Mouse (Mus musculus): ENCODE data around the gene Cep97. TPM values are rescaled to one million over a fixed set of nuclear protein-coding genes. Genes with fewer than 3 reads are reported as not detected.

Gene Cep97
- polyA plus RNA-seq, 1 experiment = 4.6 TPM

GRCm38 (mm10) chr16:55938761-55939160 lies 4.1 kb upstream of the Cep97 start:
- no peak overlapping the region for H3K4me3 ChIP-seq
- H3ac ChIP-seq (ENCODE audit: control insufficient read depth, insufficient read length) = no peak overlapping the region
- no peak overlapping the region for H3K4me2 ChIP-seq (ENCODE audit: low read depth)
- H3K36me3 ChIP-seq (ENCODE audit: control insufficient read depth, insufficient read depth) = no peaks in the 10 kb centered on the region
- no peaks in the 10 kb centered on the region for H3K27me3 ChIP-seq (ENCODE audit: control insufficient read depth, insufficient read depth, insufficient read length)
- no peak for TF ChIP-seq POLR2AphosphoS2 (IDR thresholded peaks at IDR 0.05; ENCODE audit: insufficient read length, low read depth)
- no peak for TF ChIP-seq REST (IDR thresholded peaks at IDR 0.05; ENCODE audit: insufficient read depth, insufficient read length)
- no peak for TF ChIP-seq MAX (IDR thresholded peaks at IDR 0.05; ENCODE audit: low read depth)
- TF ChIP-seq MYOD1 (IDR thresholded peaks at IDR 0.05; ENCODE audit: control insufficient read depth in 1 of 3, insufficient read length in 2 of 3, low read depth in 2 of 3) = no peak
- no peak for TF ChIP-seq E2F4 (IDR thresholded peaks at IDR 0.05; ENCODE audit: insufficient read depth)
- TF ChIP-seq TCF3 (IDR thresholded peaks at IDR 0.05; ENCODE audit: insufficient read length, low read depth) = no peak
- no peak for TF ChIP-seq CEBPB (IDR thresholded peaks at IDR 0.05; ENCODE audit: insufficient read depth, poor library complexity, severe bottlenecking)
- no peak for TF ChIP-seq TCF12 (IDR thresholded peaks at IDR 0.05; ENCODE audit: insufficient read depth, poor library complexity, severe bottlenecking)
- no peak for TF ChIP-seq MYOG (IDR thresholded peaks at IDR 0.05; ENCODE audit: control insufficient read depth in 1 of 3, insufficient read depth in 1 of 3, insufficient read length in 2 of 3, low read depth in 2 of 3)
- TF ChIP-seq POLR2A (IDR thresholded peaks at IDR 0.05; ENCODE audit: insufficient read length, low read depth) = no peak
- TF ChIP-seq SRF (IDR thresholded peaks at IDR 0.05; ENCODE audit: control insufficient read depth, insufficient read length, low read depth) = no peak
- no peak for TF ChIP-seq USF1 (IDR thresholded peaks at IDR 0.05; ENCODE audit: low read depth)
- H3K79me2 ChIP-seq (ENCODE audit: control insufficient read depth, insufficient read depth) = no peaks in the 10 kb centered on the region

- peak overlapping the region; percentile 94 for H3K4me3 ChIP-seq
- H3K4me2 ChIP-seq (ENCODE audit: low read depth) = peak overlapping the region; percentile 89
- H3ac ChIP-seq (ENCODE audit: control insufficient read depth, insufficient read length) = no peak overlapping the region
Measured at GRCm38 (mm10) chr16:55933681-55934343, 843 bp downstream of the Cep97 start.

GRCm38 (mm10) chr16:55924010-55924409 lies 10.6 kb downstream of the Cep97 start:
- TF ChIP-seq E2F4 (IDR thresholded peaks at IDR 0.05; ENCODE audit: insufficient read depth) = no peak
- TF ChIP-seq MYOG (IDR thresholded peaks at IDR 0.05; ENCODE audit: control insufficient read depth in 1 of 3, insufficient read depth in 1 of 3, insufficient read length in 2 of 3, low read depth in 2 of 3) = no peak
- no peak for TF ChIP-seq POLR2AphosphoS2 (IDR thresholded peaks at IDR 0.05; ENCODE audit: insufficient read length, low read depth)
- no peak for TF ChIP-seq MYOD1 (IDR thresholded peaks at IDR 0.05; ENCODE audit: control insufficient read depth in 1 of 3, insufficient read length in 2 of 3, low read depth in 2 of 3)
- TF ChIP-seq TCF3 (IDR thresholded peaks at IDR 0.05; ENCODE audit: insufficient read length, low read depth) = no peak
- no peak for TF ChIP-seq TCF12 (IDR thresholded peaks at IDR 0.05; ENCODE audit: insufficient read depth, poor library complexity, severe bottlenecking)
- no peak for TF ChIP-seq REST (IDR thresholded peaks at IDR 0.05; ENCODE audit: insufficient read depth, insufficient read length)
- TF ChIP-seq MAX (IDR thresholded peaks at IDR 0.05; ENCODE audit: low read depth) = no peak
- TF ChIP-seq USF1 (IDR thresholded peaks at IDR 0.05; ENCODE audit: low read depth) = no peak
- no peak for TF ChIP-seq POLR2A (IDR thresholded peaks at IDR 0.05; ENCODE audit: insufficient read length, low read depth)
- Histone ChIP-seq H3K36me3 (ENCODE audit: control insufficient read depth, insufficient read depth) (peaks cover 9% of the 10 kb centered on the region), H3K79me2 (ENCODE audit: control insufficient read depth, insufficient read depth) (no peaks in the 10 kb centered on the region), H3K27me3 (ENCODE audit: control insufficient read depth, insufficient read depth, insufficient read length) (no peaks in the 10 kb centered on the region), H3ac (ENCODE audit: control insufficient read depth, insufficient read length) (no peak overlapping the region), H3K4me2 (ENCODE audit: low read depth) (no peak overlapping the region), H3K4me3 (no peak overlapping the region)

More at GRCm38 (mm10) chr16:55933681-55934343, 843 bp downstream of the Cep97 start:
- no peaks in the 10 kb centered on the region for H3K27me3 ChIP-seq (ENCODE audit: control insufficient read depth, insufficient read depth, insufficient read length)
- H3K79me2 ChIP-seq (ENCODE audit: control insufficient read depth, insufficient read depth) = no peaks in the 10 kb centered on the region
- no peaks in the 10 kb centered on the region for H3K36me3 ChIP-seq (ENCODE audit: control insufficient read depth, insufficient read depth)
- TF ChIP-seq MYOG (IDR thresholded peaks at IDR 0.05; ENCODE audit: control insufficient read depth in 1 of 3, insufficient read depth in 1 of 3, insufficient read length in 2 of 3, low read depth in 2 of 3) = no peak
- TF ChIP-seq MAX (IDR thresholded peaks at IDR 0.05; ENCODE audit: low read depth) = no peak
- TF ChIP-seq E2F4 (IDR thresholded peaks at IDR 0.05; ENCODE audit: insufficient read depth) = no peak
- peak; percentile 58 for TF ChIP-seq USF1 (IDR thresholded peaks at IDR 0.05; ENCODE audit: low read depth)
- no peak for TF ChIP-seq POLR2AphosphoS2 (IDR thresholded peaks at IDR 0.05; ENCODE audit: insufficient read length, low read depth)
- no peak for TF ChIP-seq MYOD1 (IDR thresholded peaks at IDR 0.05; ENCODE audit: control insufficient read depth in 1 of 3, insufficient read length in 2 of 3, low read depth in 2 of 3)

- Histone ChIP-seq H3K36me3 (ENCODE audit: control insufficient read depth, insufficient read depth) (peaks cover 16% of the 10 kb centered on the region), H3K4me2 (ENCODE audit: low read depth) (no peak overlapping the region), H3K4me3 (no peak overlapping the region), H3K79me2 (ENCODE audit: control insufficient read depth, insufficient read depth) (no peaks in the 10 kb centered on the region), H3K27me3 (ENCODE audit: control insufficient read depth, insufficient read depth, insufficient read length) (no peaks in the 10 kb centered on the region), H3ac (ENCODE audit: control insufficient read depth, insufficient read length) (no peak overlapping the region)
- TF ChIP-seq E2F4 (IDR thresholded peaks at IDR 0.05; ENCODE audit: insufficient read depth) (no peak), TCF12 (IDR thresholded peaks at IDR 0.05; ENCODE audit: insufficient read depth, poor library complexity, severe bottlenecking) (no peak), CEBPB (IDR thresholded peaks at IDR 0.05; ENCODE audit: insufficient read depth, poor library complexity, severe bottlenecking) (no peak), SRF (IDR thresholded peaks at IDR 0.05; ENCODE audit: control insufficient read depth, insufficient read length, low read depth) (no peak), POLR2A (IDR thresholded peaks at IDR 0.05; ENCODE audit: insufficient read length, low read depth) (no peak), MYOD1 (IDR thresholded peaks at IDR 0.05; ENCODE audit: control insufficient read depth in 1 of 3, insufficient read length in 2 of 3, low read depth in 2 of 3) (no peak), TCF3 (IDR thresholded peaks at IDR 0.05; ENCODE audit: insufficient read length, low read depth) (no peak), USF1 (IDR thresholded peaks at IDR 0.05; ENCODE audit: low read depth) (no peak)
Measured at GRCm38 (mm10) chr16:55922079-55922478, 12.6 kb downstream of the Cep97 start.

- no peaks in the 10 kb centered on the region for H3K27me3 ChIP-seq (ENCODE audit: control insufficient read depth, insufficient read depth, insufficient read length)
- H3K4me2 ChIP-seq (ENCODE audit: low read depth) = no peak overlapping the region
- TF ChIP-seq TCF12 (IDR thresholded peaks at IDR 0.05; ENCODE audit: insufficient read depth, poor library complexity, severe bottlenecking) = no peak
- no peak for TF ChIP-seq POLR2A (IDR thresholded peaks at IDR 0.05; ENCODE audit: insufficient read length, low read depth)
- no peak for TF ChIP-seq MYOG (IDR thresholded peaks at IDR 0.05; ENCODE audit: control insufficient read depth in 1 of 3, insufficient read depth in 1 of 3, insufficient read length in 2 of 3, low read depth in 2 of 3)
- TF ChIP-seq SRF (IDR thresholded peaks at IDR 0.05; ENCODE audit: control insufficient read depth, insufficient read length, low read depth) = no peak
- TF ChIP-seq USF1 (IDR thresholded peaks at IDR 0.05; ENCODE audit: low read depth) = no peak
- TF ChIP-seq CEBPB (IDR thresholded peaks at IDR 0.05; ENCODE audit: insufficient read depth, poor library complexity, severe bottlenecking) = no peak
- TF ChIP-seq E2F4 (IDR thresholded peaks at IDR 0.05; ENCODE audit: insufficient read depth) = no peak
- no peak for TF ChIP-seq MAX (IDR thresholded peaks at IDR 0.05; ENCODE audit: low read depth)
- no peak for TF ChIP-seq REST (IDR thresholded peaks at IDR 0.05; ENCODE audit: insufficient read depth, insufficient read length)
- no peak for TF ChIP-seq MYOD1 (IDR thresholded peaks at IDR 0.05; ENCODE audit: control insufficient read depth in 1 of 3, insufficient read length in 2 of 3, low read depth in 2 of 3)
- no peak for TF ChIP-seq POLR2AphosphoS2 (IDR thresholded peaks at IDR 0.05; ENCODE audit: insufficient read length, low read depth)
- TF ChIP-seq TCF3 (IDR thresholded peaks at IDR 0.05; ENCODE audit: insufficient read length, low read depth) = no peak
- no peaks in the 10 kb centered on the region for H3K79me2 ChIP-seq (ENCODE audit: control insufficient read depth, insufficient read depth)
- peaks cover 8% of the 10 kb centered on the region for H3K36me3 ChIP-seq (ENCODE audit: control insufficient read depth, insufficient read depth)
- H3ac ChIP-seq (ENCODE audit: control insufficient read depth, insufficient read length) = no peak overlapping the region
- H3K4me3 ChIP-seq = no peak overlapping the region
Measured at GRCm38 (mm10) chr16:55914716-55915115, 19.9 kb downstream of the Cep97 start.

Data from myocyte (in vitro differentiated cells).